Mouse (Mus musculus): Measurements from ENCODE around the gene Mrpl44.

The Mrpl44 gene

GRCm38 (mm10) chr1:79775927-79776458, at the start of gene Mrpl44, which contains the start of gene Wdfy1:
TSS of gene Mrpl44 (plus strand) at chr1:79776018.
TSS of gene Wdfy1 (minus strand) at chr1:79776143.
- Histone ChIP-seq H3K4me3 (replicated peaks; ENCODE audit: low read length) (peak within 1 kb of the TSS; percentile 96), H3K36me3 (ENCODE audit: insufficient read depth, low read length) (peaks cover 34% of the 10 kb centered on the region), H3K9me3 (ENCODE audit: low read length) (no peaks in the 10 kb centered on the region), H3K4me1 (replicated peaks; ENCODE audit: low read depth, low read length) (peaks cover 14% of the 10 kb centered on the region), H3K27me3 (ENCODE audit: insufficient read depth, low read length) (no peaks in the 10 kb centered on the region)
- no peak for TF ChIP-seq CTCF (conservative IDR thresholded peaks at IDR 0.05; ENCODE audit: low read length)
- TF ChIP-seq POU5F1 (IDR thresholded peaks at IDR 0.05; ENCODE audit: borderline replicate concordance, low read length), result peak; percentile 59; the same call in 1 of the 2 replicates
- TF ChIP-seq NANOG (IDR thresholded peaks at IDR 0.05; ENCODE audit: borderline replicate concordance, low read length), result no peak

DNA sequence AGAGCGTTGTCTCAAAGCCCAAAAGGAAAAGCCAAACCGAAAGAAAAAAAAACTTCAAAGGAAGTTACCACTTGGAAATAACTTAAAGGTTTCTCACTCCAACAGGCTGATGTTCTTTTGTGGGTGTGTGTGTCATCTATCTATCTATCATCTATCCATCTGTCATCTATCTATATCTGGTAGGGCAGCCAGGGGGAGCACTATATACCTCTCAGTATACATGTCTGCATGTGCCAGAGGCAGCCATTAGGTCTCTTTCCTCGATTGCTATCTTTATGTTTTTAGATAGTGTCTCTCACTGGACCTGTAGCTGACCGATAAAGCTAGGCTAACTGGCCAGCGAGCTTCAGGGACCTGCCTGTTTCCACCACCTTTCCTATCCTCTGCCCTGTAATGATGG, 41.0 kb upstream of the Mrpl44 start:
- Histone ChIP-seq H3K4me1 (replicated peaks; ENCODE audit: low read depth, low read length) (no peaks in the 10 kb centered on the region), H3K36me3 (ENCODE audit: insufficient read depth, low read length) (peaks cover 45% of the 10 kb centered on the region), H3K4me3 (replicated peaks; ENCODE audit: low read length) (no peak overlapping the region), H3K27me3 (ENCODE audit: insufficient read depth, low read length) (no peaks in the 10 kb centered on the region), H3K9me3 (ENCODE audit: low read length) (no peaks in the 10 kb centered on the region; the same call in 1 of the 2 replicates)
- TF ChIP-seq NANOG (IDR thresholded peaks at IDR 0.05; ENCODE audit: borderline replicate concordance, low read length), result no peak
- TF ChIP-seq CTCF (conservative IDR thresholded peaks at IDR 0.05; ENCODE audit: low read length), result no peak
- TF ChIP-seq POU5F1 (IDR thresholded peaks at IDR 0.05; ENCODE audit: borderline replicate concordance, low read length), result no peak

DNA sequence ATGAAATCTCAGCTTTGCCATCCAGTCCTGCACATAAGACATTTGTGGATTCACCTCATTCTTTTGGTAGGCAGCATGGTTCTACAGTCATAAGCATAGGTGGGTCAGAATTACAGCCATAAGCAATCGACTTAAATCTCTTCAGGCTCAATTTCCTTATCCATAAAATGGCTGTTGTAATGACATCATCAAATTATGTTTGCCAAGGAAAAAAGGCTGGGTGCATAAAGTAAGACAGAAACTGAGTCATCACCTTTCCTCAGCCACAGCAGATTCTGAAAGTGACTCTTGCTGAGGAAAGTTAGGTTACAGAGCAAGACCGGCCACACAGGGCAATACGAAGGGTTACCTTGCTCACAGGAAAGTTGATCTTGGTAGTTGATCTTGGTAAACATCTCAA, 39.4 kb upstream of the Mrpl44 start:
- H3K36me3 ChIP-seq (ENCODE audit: insufficient read depth, low read length), result peaks cover 44% of the 10 kb centered on the region
- TF ChIP-seq POU5F1 (IDR thresholded peaks at IDR 0.05; ENCODE audit: borderline replicate concordance, low read length), result no peak
- H3K4me1 ChIP-seq (replicated peaks; ENCODE audit: low read depth, low read length), result no peaks in the 10 kb centered on the region
- no peaks in the 10 kb centered on the region for H3K27me3 ChIP-seq (ENCODE audit: insufficient read depth, low read length)
- no peak overlapping the region for H3K4me3 ChIP-seq (replicated peaks; ENCODE audit: low read length)
- H3K9me3 ChIP-seq (ENCODE audit: low read length), result no peaks in the 10 kb centered on the region; the same call in 1 of the 2 replicates

GRCm38 (mm10) chr1:79739726-79740125, 36.1 kb upstream of the Mrpl44 start:
- H3K36me3 ChIP-seq (ENCODE audit: insufficient read depth, low read length), result peaks cover 32% of the 10 kb centered on the region
- H3K4me3 ChIP-seq (replicated peaks; ENCODE audit: low read length), result no peak overlapping the region
- no peaks in the 10 kb centered on the region; the same call in 1 of the 2 replicates for H3K9me3 ChIP-seq (ENCODE audit: low read length)
- no peak for TF ChIP-seq POU5F1 (IDR thresholded peaks at IDR 0.05; ENCODE audit: borderline replicate concordance, low read length)
- TF ChIP-seq CTCF (conservative IDR thresholded peaks at IDR 0.05; ENCODE audit: low read length), result no peak
- TF ChIP-seq NANOG (IDR thresholded peaks at IDR 0.05; ENCODE audit: borderline replicate concordance, low read length), result no peak
- no peaks in the 10 kb centered on the region for H3K4me1 ChIP-seq (replicated peaks; ENCODE audit: low read depth, low read length)
- no peaks in the 10 kb centered on the region for H3K27me3 ChIP-seq (ENCODE audit: insufficient read depth, low read length)

DNA sequence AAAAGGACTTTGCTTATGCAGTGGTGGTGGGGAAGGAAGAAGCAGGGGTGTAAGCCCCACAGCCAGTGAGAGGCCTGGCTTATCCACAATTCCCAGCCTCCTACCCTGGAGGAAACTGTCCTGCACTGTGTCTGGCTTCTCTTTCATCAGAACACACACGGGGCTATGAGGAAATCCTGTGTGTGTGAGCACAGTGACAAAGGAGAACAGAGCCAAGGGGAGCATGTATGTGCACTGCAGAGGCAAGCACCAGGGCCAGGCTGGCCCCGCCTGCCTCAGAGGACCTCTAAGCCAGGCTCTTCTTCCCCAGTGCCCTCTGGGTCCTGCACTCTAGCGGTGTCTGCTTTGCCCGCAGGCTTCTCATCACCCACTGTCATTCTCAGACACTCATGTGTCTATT, 34.8 kb upstream of the Mrpl44 start:
- Histone ChIP-seq H3K4me3 (replicated peaks; ENCODE audit: low read length) (no peak overlapping the region), H3K36me3 (ENCODE audit: insufficient read depth, low read length) (peaks cover 32% of the 10 kb centered on the region), H3K9me3 (ENCODE audit: low read length) (no peaks in the 10 kb centered on the region; the same call in 1 of the 2 replicates), H3K27me3 (ENCODE audit: insufficient read depth, low read length) (no peaks in the 10 kb centered on the region), H3K4me1 (replicated peaks; ENCODE audit: low read depth, low read length) (no peaks in the 10 kb centered on the region)
- TF ChIP-seq CTCF (conservative IDR thresholded peaks at IDR 0.05; ENCODE audit: low read length), result no peak
- TF ChIP-seq NANOG (IDR thresholded peaks at IDR 0.05; ENCODE audit: borderline replicate concordance, low read length), result no peak
- no peak for TF ChIP-seq POU5F1 (IDR thresholded peaks at IDR 0.05; ENCODE audit: borderline replicate concordance, low read length)

DNA sequence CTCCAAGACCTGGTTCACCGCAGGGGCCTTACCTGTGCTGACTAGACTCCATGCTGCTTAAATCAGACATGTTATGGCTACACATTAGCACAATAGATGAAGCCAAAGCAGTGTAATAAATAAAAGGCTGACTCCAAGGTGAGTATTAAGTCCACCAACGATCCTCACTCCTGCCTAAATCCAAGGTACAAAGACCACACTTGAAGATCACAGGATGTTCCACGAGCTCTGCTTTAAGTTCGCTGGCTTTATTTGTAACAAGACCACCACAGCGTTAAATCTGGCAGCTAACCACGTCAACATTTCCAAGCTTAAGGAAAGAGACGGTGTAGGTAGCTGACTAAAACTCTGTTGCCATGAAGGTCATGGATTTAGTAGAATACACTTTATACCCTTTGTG, 32.9 kb upstream of the Mrpl44 start:
- H3K4me3 ChIP-seq (replicated peaks; ENCODE audit: low read length), result no peak overlapping the region
- peaks cover 19% of the 10 kb centered on the region for H3K36me3 ChIP-seq (ENCODE audit: insufficient read depth, low read length)
- no peaks in the 10 kb centered on the region; the same call in 1 of the 2 replicates for H3K9me3 ChIP-seq (ENCODE audit: low read length)
- H3K4me1 ChIP-seq (replicated peaks; ENCODE audit: low read depth, low read length), result no peaks in the 10 kb centered on the region
- H3K27me3 ChIP-seq (ENCODE audit: insufficient read depth, low read length), result no peaks in the 10 kb centered on the region
- TF ChIP-seq POU5F1 (IDR thresholded peaks at IDR 0.05; ENCODE audit: borderline replicate concordance, low read length) (no peak), NANOG (IDR thresholded peaks at IDR 0.05; ENCODE audit: borderline replicate concordance, low read length) (no peak), CTCF (conservative IDR thresholded peaks at IDR 0.05; ENCODE audit: low read length) (no peak)

- TF ChIP-seq POU5F1 (IDR thresholded peaks at IDR 0.05; ENCODE audit: borderline replicate concordance, low read length), result no peak
- TF ChIP-seq NANOG (IDR thresholded peaks at IDR 0.05; ENCODE audit: borderline replicate concordance, low read length), result no peak
- TF ChIP-seq CTCF (conservative IDR thresholded peaks at IDR 0.05; ENCODE audit: low read length), result no peak
- no peaks in the 10 kb centered on the region for H3K4me1 ChIP-seq (replicated peaks; ENCODE audit: low read depth, low read length)
Observed at GRCm38 (mm10) chr1:79743385-79743784, 32.4 kb upstream of the Mrpl44 start.

GRCm38 (mm10) chr1:79746056-79746455, 29.8 kb upstream of the Mrpl44 start:
- H3K27me3 ChIP-seq (ENCODE audit: insufficient read depth, low read length), result no peaks in the 10 kb centered on the region
- no peak overlapping the region for H3K4me3 ChIP-seq (replicated peaks; ENCODE audit: low read length)
- no peak for TF ChIP-seq POU5F1 (IDR thresholded peaks at IDR 0.05; ENCODE audit: borderline replicate concordance, low read length)
- TF ChIP-seq NANOG (IDR thresholded peaks at IDR 0.05; ENCODE audit: borderline replicate concordance, low read length), result no peak
- TF ChIP-seq CTCF (conservative IDR thresholded peaks at IDR 0.05; ENCODE audit: low read length), result no peak
- H3K36me3 ChIP-seq (ENCODE audit: insufficient read depth, low read length), result 0 out of 2 replicates have a peak, but pooled peaks cover 3% of the 10 kb centered on the region
- H3K4me1 ChIP-seq (replicated peaks; ENCODE audit: low read depth, low read length), result peaks cover 3% of the 10 kb centered on the region; the same call in 1 of the 2 replicates
- H3K9me3 ChIP-seq (ENCODE audit: low read length), result no peaks in the 10 kb centered on the region

More at GRCm38 (mm10) chr1:79743385-79743784, 32.4 kb upstream of the Mrpl44 start:
- H3K9me3 ChIP-seq (ENCODE audit: low read length), result no peaks in the 10 kb centered on the region; the same call in 1 of the 2 replicates
- H3K36me3 ChIP-seq (ENCODE audit: insufficient read depth, low read length), result peaks cover 15% of the 10 kb centered on the region
- no peaks in the 10 kb centered on the region for H3K27me3 ChIP-seq (ENCODE audit: insufficient read depth, low read length)
- no peak overlapping the region for H3K4me3 ChIP-seq (replicated peaks; ENCODE audit: low read length)

DNA sequence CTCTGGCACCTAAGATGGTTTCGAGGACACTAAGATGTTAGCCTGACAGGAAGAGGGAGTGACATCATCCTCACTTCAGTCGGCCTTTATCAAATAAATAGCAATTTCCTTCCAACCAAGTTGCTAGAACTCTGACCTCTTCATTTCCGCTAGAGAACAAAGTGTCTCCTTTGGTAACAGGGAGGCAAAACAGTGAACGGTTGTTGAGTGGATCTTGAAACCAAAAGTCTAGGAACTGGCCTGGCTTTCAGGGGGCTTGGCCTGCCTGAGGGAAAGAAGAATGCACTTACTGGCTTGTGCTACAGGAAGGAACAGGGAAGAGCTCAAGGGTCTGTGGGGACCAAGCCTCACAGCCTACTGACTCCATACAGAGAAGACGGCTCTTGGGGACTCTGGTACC, 24.6 kb upstream of the Mrpl44 start:
- H3K9me3 ChIP-seq (ENCODE audit: low read length), result no peaks in the 10 kb centered on the region
- TF ChIP-seq CTCF (conservative IDR thresholded peaks at IDR 0.05; ENCODE audit: low read length), result no peak
- TF ChIP-seq NANOG (IDR thresholded peaks at IDR 0.05; ENCODE audit: borderline replicate concordance, low read length), result no peak
- TF ChIP-seq POU5F1 (IDR thresholded peaks at IDR 0.05; ENCODE audit: borderline replicate concordance, low read length), result no peak
- peaks cover 3% of the 10 kb centered on the region; the same call in 1 of the 2 replicates for H3K4me1 ChIP-seq (replicated peaks; ENCODE audit: low read depth, low read length)

More for the DNA sequence above, 24.6 kb upstream of the Mrpl44 start:
- Histone ChIP-seq H3K36me3 (ENCODE audit: insufficient read depth, low read length) (peaks cover 17% of the 10 kb centered on the region; the same call in 1 of the 2 replicates), H3K27me3 (ENCODE audit: insufficient read depth, low read length) (no peaks in the 10 kb centered on the region), H3K4me3 (replicated peaks; ENCODE audit: low read length) (no peak overlapping the region)
